Mouse (Mus musculus) hindbrain, postnatal 0 days (tissue): ENCODE measurements around the gene Stk33. TPM values are rescaled to one million over a fixed set of nuclear protein-coding genes. Genes with fewer than 3 reads are reported as not detected.

ENCODE experiments used
- ATAC-seq: fragments of 200-750 bp; cut with Nextera tagmentation; 2 replicates; pipeline ENCODE4 v1.8.0; 2017; ENCODE audit warnings: mild to moderate bottlenecking, moderate TSS enrichment, moderate library complexity
- DNase-seq: peaks from one replicate; pipeline ENCODE4 v3.0.0-alpha.2; 2015; ENCODE audit warnings: low spot score
- H3K27ac ChIP-seq: fragments of 300-500 bp; sonication (generic); 2 replicates; pipeline ENCODE4 v1.5.1; 2014; ENCODE audit warnings: mild to moderate bottlenecking
- H3K27me3 ChIP-seq: fragments of 300-500 bp; sonication (generic); 2 replicates; pipeline ENCODE4 v1.6.1; 2014; ENCODE audit warnings: low read length, mixed read lengths; ENCODE audit not compliant: insufficient read depth
- H3K36me3 ChIP-seq: fragments of 300-500 bp; sonication (generic); 2 replicates; pipeline ENCODE4 v1.6.1; 2014; ENCODE audit warnings: low read length, mixed read lengths; ENCODE audit not compliant: insufficient read depth
- H3K4me1 ChIP-seq: fragments of 300-500 bp; sonication (generic); 2 replicates; pipeline ENCODE4 v1.6.1; 2014; ENCODE audit warnings: antibody characterized with exemption, low read length, mixed read lengths; ENCODE audit not compliant: insufficient read depth
- H3K4me2 ChIP-seq: fragments of 300-500 bp; sonication (generic); 2 replicates; pipeline ENCODE4 v1.6.1; 2014; ENCODE audit warnings: low read depth, mild to moderate bottlenecking, low read length, moderate library complexity, mixed read lengths
- H3K4me3 ChIP-seq: fragments of 300-500 bp; sonication (generic); 2 replicates; pipeline ENCODE4 v1.5.1; 2014; ENCODE audit warnings: low read length
- H3K9ac ChIP-seq: fragments of 300-500 bp; sonication (generic); replicated peaks from 2 replicates; pipeline ENCODE4 v1.6.1; 2014; ENCODE audit warnings: mild to moderate bottlenecking, low read length, moderate library complexity, mixed read lengths
- H3K9me3 ChIP-seq: fragments of 300-500 bp; sonication (generic); 2 replicates; pipeline ENCODE4 v1.6.1; 2016; ENCODE audit warnings: low read length, mixed read lengths
- CTCF ChIP-seq: IDR thresholded peaks from 2 replicates; pipeline ENCODE4 v1.5.1; 2016; ENCODE audit warnings: antibody characterized with exemption, control low read depth, low read depth
- WGBS: fragments of 180-500 bp; shearing (Covaris S2); extraction: QIAGEN DNeasy Blood & Tissue Kit; methylation state at CpG from one replicate; pipeline ENCODE4 v1.1.7; 2014; 5-methylcytosine and 5-hydroxymethylcytosine counted together
- polyA plus RNA-seq: library from polyadenylated mRNA; unstranded; fragments of >200 nt; fragmentation: Nextera tagmentation; extraction: Ambion mirVana; gene quantifications from 2 replicates; pipeline ENCODE4 v1.2.1, GENCODE M21; 2015
- total RNA-seq: library from RNA; depleted of rRNA; stranded (reverse); fragments of >200 nt; gene quantifications from 2 replicates; pipeline ENCODE4 v1.2.3, GENCODE M21; 2014; rRNA removed

Gene Stk33
- total and polyA plus RNA-seq, 2 experiments from 2014 or later: 4.5 to 6.2 TPM

GRCm38 (mm10) chr7:109234882-109235640, 203.8 kb downstream of the Stk33 start:
- Histone ChIP-seq H3K4me1 (no peaks in the 10 kb centered on the region), H3K36me3 (no peaks in the 10 kb centered on the region), H3K9ac (no peak overlapping the region), H3K4me2 (no peak overlapping the region), H3K4me3 (no peak overlapping the region), H3K27ac (no peak overlapping the region), H3K27me3 (no peaks in the 10 kb centered on the region), H3K9me3 (no peaks in the 10 kb centered on the region)
- DNase-seq (no peak), ATAC-seq (no peak)
- WGBS: 57% methylated on average over 2 of the region's 2 CpGs
- no peak for TF ChIP-seq CTCF

- Histone ChIP-seq H3K4me3 (no peak overlapping the region), H3K36me3 (no peaks in the 10 kb centered on the region), H3K4me1 (no peaks in the 10 kb centered on the region), H3K27ac (no peak overlapping the region), H3K9me3 (no peaks in the 10 kb centered on the region), H3K4me2 (no peak overlapping the region), H3K27me3 (no peaks in the 10 kb centered on the region), H3K9ac (no peak overlapping the region)
- 29% methylated on average over 5 of the region's 5 CpGs for WGBS
- ATAC-seq (no peak), DNase-seq (no peak)
- no peak for TF ChIP-seq CTCF
Measured at GRCm38 (mm10) chr7:109234476-109234875, 204.4 kb downstream of the Stk33 start.

- no peaks in the 10 kb centered on the region for H3K36me3 ChIP-seq
- H3K27me3 ChIP-seq: peaks cover 3% of the 10 kb centered on the region; the same call in 1 of the 2 replicates
- H3K27ac ChIP-seq: no peak overlapping the region
- H3K9me3 ChIP-seq: no peaks in the 10 kb centered on the region
- no peak overlapping the region for H3K4me2 ChIP-seq
- no peak for TF ChIP-seq CTCF
- no peaks in the 10 kb centered on the region for H3K4me1 ChIP-seq
- DNase-seq (peak; percentile 78), ATAC-seq (peak; percentile 41)
- WGBS: 29% methylated on average over 11 of the region's 11 CpGs
- H3K4me3 ChIP-seq: no peak overlapping the region
- H3K9ac ChIP-seq: no peak overlapping the region
Measured at GRCm38 (mm10) chr7:109231881-109232321, 207.0 kb downstream of the Stk33 start.

- no peak for DNase-seq
- H3K4me1 ChIP-seq: no peaks in the 10 kb centered on the region
- WGBS: 51% methylated on average over 4 of the region's 5 CpGs
- no peak overlapping the region for H3K4me2 ChIP-seq
- no peaks in the 10 kb centered on the region for H3K9me3 ChIP-seq
- H3K27ac ChIP-seq: no peak overlapping the region
- no peaks in the 10 kb centered on the region for H3K36me3 ChIP-seq
- H3K27me3 ChIP-seq: peaks cover 3% of the 10 kb centered on the region; the same call in 1 of the 2 replicates
- no peak for TF ChIP-seq CTCF
- H3K4me3 ChIP-seq: no peak overlapping the region
- no peak overlapping the region for H3K9ac ChIP-seq
- no peak; the same call in 1 of the 2 replicates for ATAC-seq
Measured at GRCm38 (mm10) chr7:109231307-109231706, 207.6 kb downstream of the Stk33 start.

GRCm38 (mm10) chr7:109230806-109231205, 208.1 kb downstream of the Stk33 start:
- no peak overlapping the region for H3K27ac ChIP-seq
- DNase-seq: peak; percentile 83
- no peak overlapping the region for H3K9ac ChIP-seq
- H3K9me3 ChIP-seq: no peaks in the 10 kb centered on the region
- WGBS: 7% methylated on average over 2 of the region's 2 CpGs
- H3K36me3 ChIP-seq: no peaks in the 10 kb centered on the region
- peaks cover 3% of the 10 kb centered on the region; the same call in 1 of the 2 replicates for H3K27me3 ChIP-seq
- TF ChIP-seq CTCF: peak; percentile 86
- H3K4me1 ChIP-seq: no peaks in the 10 kb centered on the region
- H3K4me2 ChIP-seq: no peak overlapping the region
- peak; percentile 53 for ATAC-seq
- H3K4me3 ChIP-seq: no peak overlapping the region

Other genes with a start within 250 kb of the Stk33 start
- gene Trim66, start 69.1 kb upstream of the Stk33 start, total RNA-seq: 2.9 and 4.5 TPM in 2 replicates
- 0.61 and 0.73 TPM in 2 replicates for gene Trim66, start 69.1 kb upstream of the Stk33 start, polyA plus RNA-seq
- gene Rpl27a, start 80.1 kb upstream of the Stk33 start, total RNA-seq: 337 and 346 TPM in 2 replicates
- 100 and 104 TPM in 2 replicates for gene Rpl27a, start 80.1 kb upstream of the Stk33 start, polyA plus RNA-seq